1 mouse cellular context compared by ENCODE assay signal in the genomic region with DNA sequence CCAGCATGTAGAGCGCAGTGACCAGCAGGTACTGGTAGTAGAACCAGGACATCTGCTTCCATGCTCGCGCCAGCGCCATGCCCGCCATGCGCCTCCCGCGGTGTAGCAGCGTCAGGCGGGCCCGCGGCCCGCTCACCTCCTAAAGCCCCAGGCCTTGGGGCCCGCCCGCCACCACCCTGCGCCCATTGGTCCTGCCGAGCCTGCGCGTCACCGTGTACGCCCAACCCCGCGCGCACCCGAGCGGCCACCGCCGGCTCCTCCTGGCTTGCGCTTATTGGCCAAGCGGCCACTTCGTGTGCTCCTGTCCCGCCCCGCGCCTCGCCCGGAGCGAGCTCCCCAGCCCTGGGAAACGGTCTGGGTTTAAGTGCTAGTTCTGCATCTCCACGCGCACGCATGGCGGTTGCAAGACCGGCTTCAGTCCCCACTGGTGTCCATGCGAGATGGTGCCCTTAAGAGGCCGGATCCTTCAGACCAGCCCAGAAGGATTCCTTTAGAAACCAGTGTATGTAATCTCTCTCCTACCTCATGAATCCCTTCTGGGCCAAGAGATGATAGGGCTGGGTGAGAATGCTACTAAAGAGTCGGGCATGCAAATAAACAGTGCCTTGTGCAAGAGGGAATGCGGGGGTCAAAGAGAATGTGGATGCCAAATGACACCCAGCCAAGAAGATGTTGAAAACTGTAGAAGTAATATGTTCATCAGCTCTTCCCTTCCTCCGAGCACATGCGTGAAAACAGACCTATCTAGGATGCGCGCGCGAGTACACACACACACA.
TF ChIP-seq lines count a peak whose summit lies in the region.

A gene (minus strand): TSS at position 178 of the 776 bp plus-strand sequence.

TF ChIP-seq in CH12.LX, 34 proteins besides CTCF, POLR2A, EP300 and RAD21 (continued from another document):
- TF ChIP-seq NRF1 (IDR thresholded peaks at IDR 0.05; ENCODE audit: low read depth, low read length) (peak; percentile 83), POLR2AphosphoS2 (IDR thresholded peaks at IDR 0.05; ENCODE audit: low read depth, low read length) (peak; percentile 61), TCF12 (IDR thresholded peaks at IDR 0.05; ENCODE audit: low read depth, low read length) (peak; percentile 82), USF2 (conservative IDR thresholded peaks at IDR 0.05; ENCODE audit: low read depth, low read length) (no peak), TBP (conservative IDR thresholded peaks at IDR 0.05; ENCODE audit: low read depth, low read length) (peak; percentile 70), JUN (IDR thresholded peaks at IDR 0.05; ENCODE audit: insufficient read depth, low read depth, low read length) (no peak), ZNF384 (IDR thresholded peaks at IDR 0.05; ENCODE audit: low read depth, low read length) (no peak), SIN3A (IDR thresholded peaks at IDR 0.05; ENCODE audit: low read length) (no peak), RCOR1 (conservative IDR thresholded peaks at IDR 0.05; ENCODE audit: low read depth, low read length) (no peak), CHD1 (IDR thresholded peaks at IDR 0.05; ENCODE audit: low read depth, low read length) (no peak), ZC3H11A (IDR thresholded peaks at IDR 0.05; ENCODE audit: low read depth, low read length) (no peak), ELF1 (IDR thresholded peaks at IDR 0.05; ENCODE audit: low read depth, low read length) (no peak), USF1 (IDR thresholded peaks at IDR 0.05; ENCODE audit: low read depth, low read length) (no peak), BHLHE40 (IDR thresholded peaks at IDR 0.05; ENCODE audit: low read depth, low read length) (no peak), UBTF (IDR thresholded peaks at IDR 0.05; ENCODE audit: low read depth, low read length) (peak; percentile 63), MYC (IDR thresholded peaks at IDR 0.05; ENCODE audit: low read depth, low read length) (0 out of 2 replicates have a peak, but pooled peaks have one; percentile 17), NELFE (IDR thresholded peaks at IDR 0.05; ENCODE audit: low read depth, low read length) (peak; percentile 96), SMC3 (IDR thresholded peaks at IDR 0.05; ENCODE audit: low read depth, low read length) (no peak), ETS1 (conservative IDR thresholded peaks at IDR 0.05; ENCODE audit: low read depth, low read length) (no peak), E2F4 (IDR thresholded peaks at IDR 0.05; ENCODE audit: insufficient replicate concordance, low read depth, low read length) (no peak), MAFK (IDR thresholded peaks at IDR 0.05; ENCODE audit: insufficient replicate concordance, low read length) (no peak), HCFC1 (IDR thresholded peaks at IDR 0.05; ENCODE audit: low read depth, low read length) (peak; percentile 54), PAX5 (IDR thresholded peaks at IDR 0.05; ENCODE audit: low read length) (no peak), MAZ (IDR thresholded peaks at IDR 0.05; ENCODE audit: low read depth, low read length) (no peak), ZMIZ1 (IDR thresholded peaks at IDR 0.05; ENCODE audit: low read depth, low read length) (peak; percentile 83), JUND (conservative IDR thresholded peaks at IDR 0.05; ENCODE audit: low read depth, low read length) (no peak), GABPA (IDR thresholded peaks at IDR 0.05; ENCODE audit: insufficient replicate concordance, low read depth, low read length) (no peak), MAX (IDR thresholded peaks at IDR 0.05; ENCODE audit: low read length) (peak; percentile 56; the same call in 1 of the 2 replicates), MXI1 (IDR thresholded peaks at IDR 0.05; ENCODE audit: low read depth, low read length) (peak; percentile 85), KAT2A (IDR thresholded peaks at IDR 0.05; ENCODE audit: insufficient replicate concordance, low read length) (0 out of 2 replicates have a peak, but pooled peaks have one; percentile 11)
